Mouse (Mus musculus) ES-E14 (cell line): ENCODE measurements around the gene Gpank1.

ENCODE experiments used
- HCFC1 ChIP-seq: IDR thresholded peaks from 2 replicates; pipeline ENCODE4 v1.6.1; 2012; ENCODE audit warnings: low read length, inconsistent platforms, borderline replicate concordance; ENCODE audit not compliant: insufficient read depth
- MAFK ChIP-seq: IDR thresholded peaks from 2 replicates; pipeline ENCODE4 v1.6.1; 2014; ENCODE audit warnings: mild to moderate bottlenecking, low read depth, low read length, inconsistent platforms; ENCODE audit not compliant: insufficient read depth
- ZC3H11A ChIP-seq: IDR thresholded peaks from 2 replicates; pipeline ENCODE4 v1.6.1; 2012; ENCODE audit warnings: low read depth, mild to moderate bottlenecking, inconsistent platforms, low read length, borderline replicate concordance
- ZNF384 ChIP-seq: IDR thresholded peaks from 2 replicates; pipeline ENCODE4 v1.6.1; 2012; ENCODE audit warnings: low read depth, low read length, inconsistent platforms

DNA sequence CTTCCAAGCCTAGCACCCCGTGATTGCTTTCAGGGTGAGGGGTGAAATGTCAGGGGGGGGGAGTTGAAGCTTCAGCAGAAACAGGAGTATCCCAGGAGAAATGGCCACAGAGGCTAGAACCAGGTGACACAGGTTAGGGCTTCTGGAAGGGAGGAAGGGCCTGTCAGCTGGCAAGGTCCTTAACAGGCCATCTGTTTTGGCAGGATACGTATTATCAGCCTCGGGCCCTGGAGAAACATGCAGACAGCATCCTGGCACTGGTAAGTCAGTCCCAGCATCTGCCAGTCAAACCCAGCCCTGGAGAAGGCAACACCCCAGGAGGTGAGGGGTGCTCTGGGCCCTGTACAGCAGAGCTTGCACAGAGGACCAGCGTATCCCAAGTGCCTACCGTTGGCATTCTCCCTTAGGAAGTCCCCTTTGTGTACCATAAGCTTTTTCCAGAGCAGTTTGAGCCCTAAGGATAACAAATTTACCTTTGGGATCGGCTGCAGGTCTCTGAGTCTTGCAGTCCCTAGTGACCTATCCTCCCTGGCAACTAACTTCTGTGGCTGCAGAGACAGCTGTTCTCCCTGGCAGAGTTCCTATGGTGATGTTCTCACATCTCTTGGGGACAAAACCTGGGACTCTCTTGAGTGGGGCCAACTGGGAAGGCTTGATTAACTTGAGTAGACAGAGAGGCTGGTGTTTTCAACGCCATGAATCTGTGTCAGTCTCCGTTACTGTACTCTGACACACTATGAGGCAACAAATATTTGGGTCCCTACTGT is 30.9 kb upstream of the Gpank1 start:
- no peak for TF ChIP-seq HCFC1
- TF ChIP-seq MAFK: no peak
- no peak for TF ChIP-seq ZC3H11A
- TF ChIP-seq ZNF384: no peak
